Mouse (Mus musculus) ovary, postnatal 10 days (tissue): ENCODE measurements around the gene Pus7l.
"Not testable (repeated sequence)": the region's sequence is repeated elsewhere in the genome, so short reads cannot be mapped to it uniquely, and the experiment has no call there.

Experiments used
- DNase-seq: peaks from one replicate; pipeline ENCODE4 v3.0.0; 2022; ENCODE audit warnings: low spot score

The Pus7l gene

DNA sequence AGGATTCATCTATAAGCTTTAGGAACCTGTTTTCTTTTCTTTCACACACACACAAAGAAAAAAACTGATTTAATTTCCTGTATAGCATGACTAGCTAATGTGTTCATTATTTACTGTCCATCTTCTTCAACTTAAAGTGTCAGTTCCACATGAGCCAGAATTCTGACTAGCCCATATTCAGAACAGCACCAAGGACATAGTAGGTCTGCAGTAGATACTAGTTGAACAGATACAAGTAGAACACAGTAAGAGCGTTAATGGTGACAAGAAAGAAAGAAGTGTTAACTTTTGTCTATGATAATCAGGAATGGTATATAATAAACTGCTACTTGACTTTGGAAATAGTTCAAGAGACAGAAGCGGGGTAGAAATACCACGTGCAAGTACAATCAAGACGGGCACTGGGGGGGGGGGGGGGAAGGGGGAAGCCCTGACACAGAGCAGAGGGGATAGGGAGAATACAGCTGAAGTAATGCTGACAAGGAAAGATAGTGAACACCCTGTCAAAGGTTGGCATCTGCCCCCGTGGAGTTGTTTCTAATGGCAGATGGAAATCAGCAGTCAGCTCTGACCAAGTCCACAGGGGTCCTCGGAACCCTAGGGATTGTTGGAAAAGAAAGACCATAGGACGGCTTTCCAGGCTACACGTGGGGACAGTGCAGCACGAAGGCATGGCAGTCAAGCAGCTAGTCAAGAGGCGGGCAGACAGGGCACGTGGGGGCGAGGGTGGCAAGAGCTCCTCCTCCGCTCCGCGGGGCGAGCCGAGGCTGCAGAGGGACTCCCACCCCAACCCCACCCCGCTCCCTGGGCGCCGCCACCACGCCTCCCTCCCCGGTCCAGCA lies 559 bp downstream of the Pus7l start:
- DNase-seq, result no peak

- DNase-seq, result no peak
Measured at GRCm38 (mm10) chr15:94539296-94539695, 4.1 kb downstream of the Pus7l start.

GRCm38 (mm10) chr15:94535521-94535920 lies 7.8 kb downstream of the Pus7l start:
- DNase-seq, result no peak

GRCm38 (mm10) chr15:94532956-94533355 lies 10.4 kb downstream of the Pus7l start:
- DNase-seq, result no peak

DNA sequence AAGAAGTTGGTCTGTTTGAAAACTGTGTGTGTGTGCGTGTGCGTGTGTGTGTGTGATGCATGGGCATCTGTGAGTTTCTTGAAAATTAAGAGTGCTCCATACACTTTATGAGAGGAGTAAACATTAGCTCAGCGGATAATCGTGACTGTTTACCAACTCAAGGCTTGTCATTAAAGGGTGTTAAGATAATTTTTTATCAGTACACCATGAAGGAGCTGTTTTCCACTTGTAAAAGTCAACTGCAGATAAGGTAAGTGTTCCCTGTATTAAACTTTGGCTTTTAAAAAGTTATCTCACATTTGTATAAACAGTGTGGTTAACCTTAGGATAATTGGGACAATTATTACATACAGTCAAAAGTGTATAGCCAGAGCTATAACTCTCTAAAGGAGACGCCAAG lies 11.0 kb downstream of the Pus7l start:
- DNase-seq, result no peak

GRCm38 (mm10) chr15:94530519-94530918 lies 12.8 kb downstream of the Pus7l start:
- DNase-seq, result no peak

DNA sequence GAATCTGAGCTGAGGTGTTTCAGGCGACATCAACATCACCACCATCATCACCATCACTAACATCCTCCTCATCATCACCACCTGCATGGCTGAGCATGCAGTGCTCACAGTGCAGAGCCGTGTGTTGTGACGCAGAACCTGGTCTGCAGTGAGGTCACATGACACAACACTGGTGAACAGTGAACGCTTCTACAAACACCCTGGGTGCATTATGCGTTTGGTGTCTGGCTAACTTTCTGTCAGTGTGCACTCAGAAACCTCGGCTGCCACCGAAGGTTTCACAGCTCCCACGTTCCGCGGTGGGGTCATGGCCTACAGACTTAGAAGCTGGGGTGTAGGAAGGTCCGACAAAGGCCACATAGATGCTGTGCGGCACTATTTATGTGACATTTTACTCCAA lies 18.4 kb downstream of the Pus7l start:
- DNase-seq, result no peak

- DNase-seq, result no peak
Measured at GRCm38 (mm10) chr15:94523251-94523650, 20.1 kb downstream of the Pus7l start.

DNA sequence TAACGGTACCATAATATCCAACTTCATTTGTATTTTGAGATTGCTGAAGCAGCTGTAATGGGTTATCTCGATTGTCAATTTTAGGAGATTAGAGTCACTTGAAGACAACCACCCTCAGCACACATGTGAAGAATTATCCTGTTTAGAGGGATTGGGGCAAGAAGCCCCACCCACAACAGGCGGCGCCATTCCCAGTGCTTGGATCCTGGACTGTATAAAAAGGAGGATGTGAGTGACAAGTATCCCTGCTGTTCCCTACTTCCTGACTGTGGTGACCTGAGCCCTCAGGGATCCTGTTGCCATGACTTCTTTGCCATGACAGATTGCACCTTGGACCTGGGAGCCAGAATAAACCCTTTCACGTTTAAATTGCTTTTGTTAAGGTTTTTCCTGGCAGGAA lies 22.4 kb downstream of the Pus7l start:
- no peak for DNase-seq

GRCm38 (mm10) chr15:94520205-94520900 lies 23.0 kb downstream of the Pus7l start:
- no peak for DNase-seq

GRCm38 (mm10) chr15:94517913-94518491 lies 25.3 kb downstream of the Pus7l start:
- no peak for DNase-seq

- DNase-seq, result no peak
Measured at GRCm38 (mm10) chr15:94503451-94504215, 39.7 kb downstream of the Pus7l start.

DNA sequence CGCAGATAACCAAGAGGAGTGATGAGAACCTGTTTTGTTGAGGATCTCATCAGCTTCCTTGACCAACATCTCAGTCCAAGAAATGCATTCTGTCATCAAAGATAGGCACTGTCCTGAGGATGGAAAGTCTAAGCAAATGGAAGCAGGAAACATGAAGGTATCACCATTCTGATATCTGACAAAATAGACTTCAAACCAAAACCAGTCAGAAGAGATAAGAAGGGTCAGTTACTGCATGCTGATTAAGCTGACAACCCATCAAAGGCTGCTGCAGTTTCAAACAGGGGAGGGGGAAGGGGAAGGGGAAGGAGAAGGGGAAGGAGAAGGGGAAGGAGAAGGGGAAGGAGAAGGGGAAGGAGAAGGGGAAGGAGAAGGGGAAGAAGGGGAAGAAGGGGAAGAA lies 44.1 kb downstream of the Pus7l start:
- DNase-seq, result no peak

DNA sequence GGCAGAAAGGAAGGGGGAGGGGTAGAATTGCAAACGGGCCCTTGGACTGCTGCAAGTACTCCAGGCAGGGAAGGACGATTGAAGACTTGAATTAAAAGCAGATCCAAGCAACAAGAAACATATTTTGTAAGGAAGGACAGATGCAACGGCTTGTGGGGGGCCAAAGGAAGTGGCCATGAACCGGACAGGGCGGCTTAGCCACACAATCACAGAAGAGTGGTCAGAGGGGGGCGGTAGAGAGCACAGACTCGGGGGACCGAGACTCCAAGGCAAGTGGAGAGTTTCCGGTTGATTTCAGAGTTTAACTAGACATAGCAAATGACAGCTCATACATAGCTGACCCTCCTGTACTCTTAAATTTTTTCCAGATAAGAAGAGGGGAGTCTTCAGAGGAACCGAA lies 47.4 kb downstream of the Pus7l start:
- no peak for DNase-seq

DNA sequence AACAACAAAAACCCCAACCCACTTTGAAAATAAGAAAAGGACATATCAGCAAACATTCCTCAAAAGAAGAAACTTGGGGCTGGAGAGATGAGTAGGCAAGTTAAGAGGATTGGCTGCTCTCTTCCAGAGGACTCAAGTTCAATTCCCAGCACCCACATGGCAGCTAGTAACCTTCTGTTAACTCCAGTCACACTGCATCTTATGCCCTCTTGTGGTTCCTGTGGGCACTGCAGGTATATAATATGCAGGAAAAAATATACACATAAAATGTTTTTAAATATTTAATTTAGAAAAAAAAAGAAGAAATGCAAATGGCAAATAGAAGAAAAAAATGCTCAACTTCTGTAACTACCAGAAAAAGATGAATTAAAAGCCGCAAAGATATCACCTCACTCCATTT lies 48.9 kb downstream of the Pus7l start:
- no peak for DNase-seq

DNA sequence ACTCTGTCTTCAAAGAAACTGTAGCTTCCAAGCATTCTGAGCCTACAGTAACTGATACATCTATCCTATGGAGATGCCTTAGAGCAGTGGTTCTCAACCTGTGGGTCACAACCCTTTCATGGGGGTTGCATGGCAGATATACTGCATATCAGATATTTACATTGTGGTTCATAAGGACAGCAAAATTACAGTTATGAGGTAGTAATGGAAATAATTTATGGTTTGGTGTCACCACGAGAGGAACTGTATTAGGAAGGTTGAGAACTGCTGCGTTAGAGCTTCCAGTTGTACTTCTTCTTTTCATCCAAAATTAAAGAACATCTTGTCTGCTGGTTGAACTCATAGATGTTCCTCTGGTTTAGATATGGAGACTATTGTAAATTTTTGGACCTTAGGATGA lies 53.9 kb downstream of the Pus7l start:
- no peak for DNase-seq

DNA sequence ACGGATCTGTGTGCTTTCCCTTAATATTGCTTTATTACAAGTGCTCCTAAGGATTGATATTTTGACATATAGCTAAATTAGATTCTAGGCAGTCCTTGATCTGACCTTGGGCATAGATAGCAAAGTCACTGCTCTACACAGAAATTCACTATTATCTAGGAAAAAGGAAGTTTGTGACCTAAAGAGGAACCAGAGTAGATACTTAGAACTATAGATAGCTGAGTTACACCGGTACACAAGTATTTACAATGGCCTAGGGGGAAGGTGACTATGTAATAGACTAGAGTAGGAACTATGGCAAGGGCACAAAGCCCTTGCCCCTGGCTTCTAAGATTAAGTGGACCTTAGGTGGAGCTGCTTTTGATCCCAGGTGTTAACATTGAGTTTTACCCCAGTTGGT lies 55.3 kb downstream of the Pus7l start:
- DNase-seq, result not testable (repeated sequence)

DNA sequence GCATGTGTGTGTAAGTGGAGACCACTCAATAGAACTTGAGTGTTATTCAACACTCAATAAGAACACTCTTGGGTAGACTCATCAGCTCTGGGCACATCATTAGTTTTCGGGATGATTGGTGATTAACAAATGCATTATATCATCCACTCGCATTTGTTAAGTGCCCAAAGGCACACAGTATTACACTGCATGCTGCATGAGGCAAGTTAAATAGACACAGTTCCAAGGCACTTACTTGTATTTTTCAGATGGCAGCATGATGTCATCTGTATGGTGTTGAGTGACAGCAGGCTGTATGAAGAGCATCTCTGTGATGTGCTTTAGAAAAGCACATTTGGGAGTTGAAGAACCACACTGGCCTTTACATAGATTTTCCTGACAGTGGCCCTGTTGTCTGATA lies 60.8 kb downstream of the Pus7l start:
- DNase-seq, result no peak

DNA sequence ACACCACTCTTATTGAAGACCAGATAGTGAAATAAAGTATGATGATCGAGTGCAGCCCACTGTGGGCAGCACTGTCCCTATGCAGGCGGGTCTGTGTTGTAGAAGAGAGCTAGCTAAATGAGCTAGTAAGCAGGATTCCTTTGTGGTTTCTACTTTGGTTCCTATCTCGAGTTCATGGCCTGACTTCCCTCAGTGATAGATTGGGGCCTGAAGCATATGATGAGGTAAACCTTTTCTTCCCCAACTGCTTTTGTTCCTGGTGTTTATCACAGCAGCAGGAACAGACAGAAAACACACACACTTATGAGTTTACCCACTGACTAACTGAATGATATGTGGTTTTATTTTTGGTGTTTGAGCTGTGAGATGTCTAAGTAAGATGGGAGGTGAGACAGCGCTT lies 62.6 kb downstream of the Pus7l start:
- DNase-seq, result no peak

DNA sequence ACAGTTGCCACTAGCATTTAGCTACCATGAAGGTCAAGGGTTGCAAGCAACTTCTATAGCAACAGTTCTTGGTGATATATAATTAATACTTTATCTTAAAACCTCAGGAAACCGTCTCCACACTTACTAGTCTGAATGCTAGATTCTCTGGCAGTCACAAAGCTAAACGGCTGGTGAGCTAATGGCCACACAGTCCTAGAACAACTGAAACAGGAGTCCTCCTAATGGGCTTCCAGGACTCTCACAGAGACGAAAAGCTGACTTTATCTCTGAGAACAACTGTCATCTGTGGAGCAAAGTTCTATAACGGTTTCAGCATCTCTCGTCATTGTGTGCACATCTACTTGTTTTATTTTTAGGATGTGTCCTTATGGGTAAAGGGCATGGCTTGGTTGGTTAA lies 63.1 kb downstream of the Pus7l start:
- DNase-seq, result no peak

GRCm38 (mm10) chr15:94479513-94480136 lies 63.7 kb downstream of the Pus7l start:
- no peak for DNase-seq

GRCm38 (mm10) chr15:94478706-94479105 lies 64.6 kb downstream of the Pus7l start:
- DNase-seq, result no peak
